Mouse (Mus musculus) kidney, adult 2 months (tissue): ENCODE data around the gene Tnfrsf1a.

ENCODE experiments used
- CTCF ChIP-seq: fragments of 200-500 bp; conservative IDR thresholded peaks from 2 replicates; pipeline ENCODE4 v1.5.1; 2011; ENCODE audit warnings: low read depth, mild to moderate bottlenecking, control low read depth, low read length, moderate library complexity, mixed read lengths; ENCODE audit not compliant: insufficient read depth, insufficient read length
- POLR2A ChIP-seq: fragments of 200-500 bp; IDR thresholded peaks from one replicate; pipeline ENCODE4 v1.6.1; 2011; ENCODE audit warnings: low read depth, low read length, control low read depth

GRCm38 (mm10) chr6:125318981-125319918, 29.9 kb upstream of the Tnfrsf1a start:
- no peak for TF ChIP-seq POLR2A
- TF ChIP-seq CTCF: no peak
